Mouse (Mus musculus) kidney, adult 2 months (tissue): ENCODE measurements around the gene Crlf1. TPM values are rescaled to one million over a fixed set of nuclear protein-coding genes. Genes with fewer than 3 reads are reported as not detected.

ENCODE experiments used
- DNase-seq: peaks from one replicate; pipeline ENCODE4 v3.0.0; 2021
- H3K27ac ChIP-seq: fragments of 200-500 bp; 2 replicates; pipeline ENCODE4 v1.5.1; 2012; ENCODE audit warnings: low read depth, low read length, control low read depth, inconsistent platforms; ENCODE audit not compliant: insufficient read depth
- H3K27me3 ChIP-seq: fragments of 200-500 bp; replicated peaks from 2 replicates; pipeline ENCODE4 v1.6.1; 2012; ENCODE audit warnings: mild to moderate bottlenecking, moderate library complexity, low read length, inconsistent platforms; ENCODE audit not compliant: control insufficient read depth, insufficient read depth
- H3K36me3 ChIP-seq: fragments of 200-500 bp; 2 replicates; pipeline ENCODE4 v1.6.1; 2012; ENCODE audit warnings: mild to moderate bottlenecking, moderate library complexity, low read length, inconsistent platforms; ENCODE audit not compliant: control insufficient read depth, insufficient read depth
- H3K4me1 ChIP-seq: fragments of 200-500 bp; 2 replicates; pipeline ENCODE4 v1.6.1; 2011; ENCODE audit warnings: low read length; ENCODE audit not compliant: control insufficient read depth, insufficient read depth
- H3K4me3 ChIP-seq: fragments of 200-500 bp; 2 replicates; pipeline ENCODE4 v1.5.1; 2011; ENCODE audit warnings: mild to moderate bottlenecking, low read depth, low read length, control low read depth; ENCODE audit not compliant: insufficient read depth
- CTCF ChIP-seq: fragments of 200-500 bp; conservative IDR thresholded peaks from 2 replicates; pipeline ENCODE4 v1.5.1; 2011; ENCODE audit warnings: low read depth, mild to moderate bottlenecking, control low read depth, low read length, moderate library complexity, mixed read lengths; ENCODE audit not compliant: insufficient read depth, insufficient read length
- POLR2A ChIP-seq: fragments of 200-500 bp; IDR thresholded peaks from one replicate; pipeline ENCODE4 v1.6.1; 2011; ENCODE audit warnings: low read depth, low read length, control low read depth
- WGBS: fragments of 180-500 bp; shearing (Covaris S2); methylation state at CpG from one replicate; pipeline ENCODE4 v1.1.7; 2018; 5-methylcytosine and 5-hydroxymethylcytosine counted together
- polyA plus RNA-seq: library from polyadenylated mRNA; depleted of rRNA; stranded (reverse); fragments of >200 nt; gene quantifications from 2 replicates; pipeline ENCODE4 v1.2.3, GENCODE M21; 2012

Gene Crlf1
- polyA plus RNA-seq, 1 experiment = 2.6 TPM

GRCm38 (mm10) chr8:70477269-70477982, 15.5 kb upstream of the Crlf1 start:
- peak; percentile 27 for DNase-seq
- Histone ChIP-seq H3K4me1 (no peaks in the 10 kb centered on the region), H3K36me3 (no peaks in the 10 kb centered on the region), H3K27me3 (no peaks in the 10 kb centered on the region), H3K27ac (no peak overlapping the region), H3K4me3 (peak overlapping the region; percentile 85; the same call in 1 of the 2 replicates)
- WGBS = 6% methylated on average over 21 of the region's 21 CpGs
- TF ChIP-seq CTCF = no peak
- no peak for TF ChIP-seq POLR2A

GRCm38 (mm10) chr8:70481908-70482307, 11.1 kb upstream of the Crlf1 start:
- Histone ChIP-seq H3K27me3 (no peaks in the 10 kb centered on the region), H3K27ac (no peak overlapping the region), H3K4me3 (no peak overlapping the region), H3K36me3 (no peaks in the 10 kb centered on the region), H3K4me1 (no peaks in the 10 kb centered on the region)
- 85% methylated on average over 3 of the region's 3 CpGs for WGBS
- no peak for DNase-seq
- TF ChIP-seq CTCF (no peak), POLR2A (no peak)

- Histone ChIP-seq H3K36me3 (no peaks in the 10 kb centered on the region), H3K27ac (no peak overlapping the region), H3K27me3 (no peaks in the 10 kb centered on the region; the same call in 1 of the 2 replicates), H3K4me1 (no peaks in the 10 kb centered on the region), H3K4me3 (no peak overlapping the region)
- no peak for TF ChIP-seq CTCF
- TF ChIP-seq POLR2A = no peak
- WGBS = 83% methylated on average over 2 of the region's 2 CpGs
- no peak for DNase-seq
These were observed 10.0 kb upstream of the Crlf1 start for GRCm38 (mm10) chr8:70482943-70483342.

DNA sequence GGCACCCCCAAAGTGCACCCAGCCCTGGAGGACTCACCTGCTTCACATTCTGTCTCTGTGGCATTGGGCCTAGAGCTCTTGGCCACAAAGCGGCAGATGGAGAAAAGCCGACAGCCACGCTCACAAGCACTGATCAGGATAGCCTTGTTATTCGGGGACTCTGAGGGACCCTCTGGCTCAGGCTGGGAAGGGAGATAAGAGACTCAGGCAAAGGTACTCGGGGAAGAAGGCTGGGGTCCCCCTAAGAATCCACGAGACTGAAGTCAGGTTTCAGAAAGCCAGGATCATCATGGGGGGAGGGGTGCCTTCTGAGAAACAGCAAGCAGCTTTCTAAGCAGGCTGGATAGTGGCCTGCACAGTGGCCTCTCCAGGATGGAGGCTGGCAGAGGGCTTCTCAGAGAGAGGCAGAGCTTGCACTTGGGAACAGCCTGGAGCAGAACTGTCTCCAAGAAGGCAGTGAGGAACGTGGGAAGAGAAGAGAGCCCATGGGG, 6.7 kb upstream of the Crlf1 start:
- 73% methylated on average over 7 of the region's 7 CpGs for WGBS
- Histone ChIP-seq H3K36me3 (no peaks in the 10 kb centered on the region), H3K4me1 (no peaks in the 10 kb centered on the region), H3K27me3 (peaks cover 3% of the 10 kb centered on the region; the same call in 1 of the 2 replicates), H3K4me3 (no peak overlapping the region), H3K27ac (no peak overlapping the region)
- no peak for DNase-seq
- TF ChIP-seq CTCF = no peak
- no peak for TF ChIP-seq POLR2A

DNA sequence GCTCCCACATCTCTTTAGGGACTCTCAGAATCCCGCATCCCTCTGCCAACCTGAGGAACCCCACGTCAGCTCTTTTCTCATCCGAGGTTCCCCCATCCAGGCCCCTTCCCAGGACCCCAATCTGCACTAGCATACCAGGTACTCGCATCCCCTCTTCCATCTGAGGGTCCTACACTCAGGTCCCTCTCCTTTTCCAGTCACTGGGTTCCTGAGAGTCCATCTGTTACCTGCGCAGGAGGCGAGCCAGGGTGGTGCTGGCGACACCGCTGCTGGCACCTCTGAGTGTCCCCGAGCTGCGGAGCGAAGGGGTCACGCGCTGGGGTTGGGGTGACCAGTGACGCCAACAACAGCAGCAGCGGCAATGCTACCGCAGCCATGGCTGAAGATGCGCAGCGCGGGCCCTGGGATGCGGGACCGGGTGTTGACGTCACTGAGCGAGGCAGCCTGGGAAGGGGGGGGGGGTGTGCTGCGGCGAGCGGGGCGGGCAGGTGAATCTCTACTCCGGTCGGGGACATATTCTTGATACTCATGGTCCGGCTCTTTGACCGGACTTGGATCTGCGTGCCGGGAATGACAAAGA, 5.9 kb upstream of the Crlf1 start, which contains the start of gene Tmem59l:
Gene Tmem59l (minus strand): TSS at position 418 of the 580 bp plus-strand sequence.
- no peak for DNase-seq
- H3K4me1 ChIP-seq = no peaks in the 10 kb centered on the region
- peaks cover 5% of the 10 kb centered on the region; the same call in 1 of the 2 replicates for H3K27me3 ChIP-seq
- no peaks in the 10 kb centered on the region for H3K36me3 ChIP-seq
- TF ChIP-seq POLR2A = no peak
- no peak for TF ChIP-seq CTCF
- H3K27ac ChIP-seq = no peak within 1 kb of the TSS
- WGBS = 12% methylated on average over 33 of the region's 33 CpGs
- H3K4me3 ChIP-seq = no peak within 1 kb of the TSS; the same call in 1 of the 2 replicates

DNA sequence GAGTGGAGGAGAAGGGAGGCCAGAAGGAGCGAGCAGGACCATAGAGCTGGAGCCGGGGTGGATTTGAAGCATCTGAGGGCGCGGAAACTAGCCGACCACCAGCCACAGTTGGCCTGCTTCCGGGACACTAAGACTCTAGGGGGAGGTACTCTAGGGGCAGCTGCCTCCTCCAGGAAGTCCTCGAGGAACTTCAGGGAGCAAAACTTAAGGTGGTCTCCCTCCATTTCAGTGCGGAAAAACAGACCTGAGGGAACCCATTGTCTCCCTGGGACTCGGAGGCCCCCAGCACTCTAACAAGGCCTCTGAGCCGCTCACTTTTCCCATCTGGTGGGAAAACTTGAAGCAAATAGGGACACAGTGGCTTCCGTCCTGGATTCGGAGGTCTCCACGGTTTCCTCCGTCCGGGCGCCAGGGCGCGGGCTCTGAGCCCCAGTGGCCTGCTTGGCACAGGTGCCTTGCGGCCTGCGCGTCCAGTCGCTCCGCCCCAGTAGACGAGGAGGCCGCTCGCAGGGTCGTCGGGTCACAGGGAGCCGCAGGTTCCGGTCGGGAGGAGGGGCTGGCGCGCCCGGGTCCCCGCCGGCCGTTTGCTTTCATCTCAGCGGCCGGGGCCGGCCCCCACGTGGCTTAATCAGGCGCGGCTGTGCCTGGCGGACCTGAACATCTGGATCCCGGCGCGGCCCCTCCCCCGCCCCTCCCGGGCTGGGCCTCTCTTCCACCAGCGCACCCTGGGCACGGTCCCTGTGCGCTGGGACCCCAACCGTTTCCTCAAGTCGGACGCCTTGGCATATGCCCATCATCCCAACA, 4.8 kb upstream of the Crlf1 start:
- DNase-seq = peak; percentile 59
- Histone ChIP-seq H3K4me3 (no peak overlapping the region; the same call in 1 of the 2 replicates), H3K27ac (no peak overlapping the region), H3K4me1 (no peaks in the 10 kb centered on the region), H3K27me3 (peaks cover 9% of the 10 kb centered on the region; the same call in 1 of the 2 replicates), H3K36me3 (no peaks in the 10 kb centered on the region)
- WGBS = 9% methylated on average over 55 of the region's 55 CpGs
- TF ChIP-seq POLR2A (no peak), CTCF (no peak)
